Mouse (Mus musculus) forebrain, embryonic 14.5 days (tissue): ENCODE results near the gene Dnm3. TPM values are rescaled to one million over a fixed set of nuclear protein-coding genes. Genes with fewer than 3 reads are reported as not detected.
"Not testable (repeated sequence)": the region's sequence is repeated elsewhere in the genome, so short reads cannot be mapped to it uniquely, and the experiment has no call there.

ENCODE experiments used
- ATAC-seq: fragments of 200-750 bp; cut with Nextera tagmentation; 2 replicates; pipeline ENCODE4 v1.8.0; 2017; ENCODE audit warnings: mild to moderate bottlenecking, moderate library complexity
- DNase-seq: peaks from one replicate; pipeline ENCODE4 v3.0.0-alpha.2; 2015; ENCODE audit warnings: low spot score
- H3K27ac ChIP-seq: fragments of 300-500 bp; sonication (generic); 2 replicates; pipeline ENCODE4 v1.5.1; 2014; ENCODE audit warnings: low read depth, mild to moderate bottlenecking, control low read depth, low read length, moderate library complexity
- H3K27me3 ChIP-seq: fragments of 300-500 bp; sonication (generic); replicated peaks from 2 replicates; pipeline ENCODE4 v1.6.1; 2014; ENCODE audit warnings: low read length, control low read depth, mixed read lengths; ENCODE audit not compliant: control insufficient read depth, insufficient read depth
- H3K36me3 ChIP-seq: fragments of 300-500 bp; sonication (generic); 2 replicates; pipeline ENCODE4 v1.6.1; 2014; ENCODE audit warnings: low read length, control low read depth; ENCODE audit not compliant: control insufficient read depth, insufficient read depth
- H3K4me1 ChIP-seq: fragments of 300-500 bp; sonication (generic); 2 replicates; pipeline ENCODE4 v1.6.1; 2014; ENCODE audit warnings: antibody characterized with exemption, low read length, control low read depth; ENCODE audit not compliant: control insufficient read depth, insufficient read depth
- H3K4me2 ChIP-seq: fragments of 300-500 bp; sonication (generic); 2 replicates; pipeline ENCODE4 v1.6.1; 2014; ENCODE audit warnings: mild to moderate bottlenecking, control low read depth, low read length
- H3K4me3 ChIP-seq: fragments of 300-500 bp; sonication (generic); 2 replicates; pipeline ENCODE4 v1.5.1; 2014; ENCODE audit warnings: low read depth, low read length, control low read depth
- H3K9ac ChIP-seq: fragments of 300-500 bp; sonication (generic); 2 replicates; pipeline ENCODE4 v1.6.1; 2014; ENCODE audit warnings: mild to moderate bottlenecking, low read length, control low read depth, moderate library complexity
- H3K9me3 ChIP-seq: fragments of 300-500 bp; sonication (generic); replicated peaks from 2 replicates; pipeline ENCODE4 v1.6.1; 2016; ENCODE audit warnings: low read length, control low read depth, mixed read lengths; ENCODE audit not compliant: control insufficient read depth
- WGBS: fragments of 180-500 bp; shearing (Covaris S2); extraction: QIAGEN DNeasy Blood & Tissue Kit; methylation state at CpG from one replicate; pipeline ENCODE4 v1.1.7; 2014; 5-methylcytosine and 5-hydroxymethylcytosine counted together
- polyA plus RNA-seq: library from polyadenylated mRNA; unstranded; fragments of >200 nt; fragmentation: Nextera tagmentation; extraction: Ambion mirVana; gene quantifications from 2 replicates; pipeline ENCODE4 v1.2.1, GENCODE M21; 2014

Gene Dnm3
- polyA plus RNA-seq, 1 experiment from 2014 or later = 20.6 TPM

- H3K36me3 ChIP-seq = no peaks in the 10 kb centered on the region
- no peaks in the 10 kb centered on the region for H3K27me3 ChIP-seq
- H3K4me3 ChIP-seq = no peak overlapping the region
- peak overlapping the region; percentile 21; the same call in 1 of the 2 replicates for H3K4me2 ChIP-seq
- DNase-seq = peak; percentile 51
- WGBS = 40% methylated on average over 14 of the region's 14 CpGs
- peak overlapping the region; percentile 41; the same call in 1 of the 2 replicates for H3K27ac ChIP-seq
- no peak overlapping the region for H3K9ac ChIP-seq
- ATAC-seq = peak; percentile 85
- no peaks in the 10 kb centered on the region for H3K9me3 ChIP-seq
- 0 out of 2 replicates have a peak, but pooled peaks cover 2% of the 10 kb centered on the region for H3K4me1 ChIP-seq
Measured at GRCm38 (mm10) chr1:162410207-162410965, 67.4 kb downstream of the Dnm3 start.

GRCm38 (mm10) chr1:162394549-162394948, 83.3 kb downstream of the Dnm3 start:
- no peak overlapping the region for H3K9ac ChIP-seq
- no peaks in the 10 kb centered on the region for H3K36me3 ChIP-seq
- ATAC-seq (peak; percentile 62), DNase-seq (peak; percentile 47)
- no peak overlapping the region for H3K4me2 ChIP-seq
- no peak overlapping the region for H3K27ac ChIP-seq
- no peaks in the 10 kb centered on the region for H3K4me1 ChIP-seq
- no peaks in the 10 kb centered on the region for H3K27me3 ChIP-seq
- H3K9me3 ChIP-seq = no peaks in the 10 kb centered on the region
- H3K4me3 ChIP-seq = no peak overlapping the region
- 15% methylated on average over 4 of the region's 4 CpGs for WGBS

GRCm38 (mm10) chr1:162388442-162389165, 89.2 kb downstream of the Dnm3 start:
- no peak overlapping the region for H3K27ac ChIP-seq
- H3K4me1 ChIP-seq = no peaks in the 10 kb centered on the region
- WGBS = 85% methylated on average over 5 of the region's 5 CpGs
- H3K9ac ChIP-seq = no peak overlapping the region
- no peaks in the 10 kb centered on the region for H3K27me3 ChIP-seq
- no peaks in the 10 kb centered on the region for H3K36me3 ChIP-seq
- DNase-seq (no peak), ATAC-seq (no peak)
- no peak overlapping the region for H3K4me2 ChIP-seq
- no peaks in the 10 kb centered on the region for H3K9me3 ChIP-seq
- H3K4me3 ChIP-seq = no peak overlapping the region

- not testable (repeated sequence) for H3K4me1 ChIP-seq, H3K9ac ChIP-seq, DNase-seq, H3K27ac ChIP-seq, H3K4me2 ChIP-seq, H3K36me3 ChIP-seq, ATAC-seq, H3K27me3 ChIP-seq, H3K9me3 ChIP-seq, H3K4me3 ChIP-seq
- WGBS = 100% methylated on average over 1 of the region's 1 CpGs
Measured at GRCm38 (mm10) chr1:162373068-162373467, 104.8 kb downstream of the Dnm3 start.

GRCm38 (mm10) chr1:162369726-162370125, 108.1 kb downstream of the Dnm3 start:
- Histone ChIP-seq H3K9me3 (no peaks in the 10 kb centered on the region), H3K36me3 (no peaks in the 10 kb centered on the region), H3K4me3 (no peak overlapping the region), H3K27ac (no peak overlapping the region), H3K9ac (no peak overlapping the region), H3K4me2 (no peak overlapping the region), H3K27me3 (no peaks in the 10 kb centered on the region), H3K4me1 (no peaks in the 10 kb centered on the region)
- WGBS = 78% methylated on average over 4 of the region's 4 CpGs
- no peak for ATAC-seq
- no peak for DNase-seq

- Histone ChIP-seq H3K36me3 (no peaks in the 10 kb centered on the region), H3K9me3 (no peaks in the 10 kb centered on the region), H3K4me2 (no peak overlapping the region), H3K27me3 (no peaks in the 10 kb centered on the region), H3K4me1 (peaks cover 16% of the 10 kb centered on the region), H3K27ac (no peak overlapping the region), H3K9ac (no peak overlapping the region), H3K4me3 (no peak overlapping the region)
- 30% methylated on average over 5 of the region's 5 CpGs for WGBS
- ATAC-seq = peak; percentile 61
- DNase-seq = peak; percentile 73
Measured at GRCm38 (mm10) chr1:162361978-162362377, 115.9 kb downstream of the Dnm3 start.

- Histone ChIP-seq H3K9ac (no peak overlapping the region), H3K4me2 (no peak overlapping the region), H3K36me3 (no peaks in the 10 kb centered on the region), H3K4me3 (no peak overlapping the region), H3K4me1 (peaks cover 16% of the 10 kb centered on the region), H3K27me3 (no peaks in the 10 kb centered on the region), H3K27ac (no peak overlapping the region), H3K9me3 (no peaks in the 10 kb centered on the region)
- DNase-seq = peak; percentile 82
- peak; percentile 54 for ATAC-seq
- 53% methylated on average over 8 of the region's 8 CpGs for WGBS
Measured at GRCm38 (mm10) chr1:162359270-162359669, 118.6 kb downstream of the Dnm3 start.

- no peaks in the 10 kb centered on the region for H3K27me3 ChIP-seq
- no peak overlapping the region for H3K4me2 ChIP-seq
- no peak overlapping the region for H3K9ac ChIP-seq
- peaks cover 16% of the 10 kb centered on the region for H3K4me1 ChIP-seq
- no peak overlapping the region for H3K4me3 ChIP-seq
- H3K9me3 ChIP-seq = no peaks in the 10 kb centered on the region
- DNase-seq = peak; percentile 82
- no peak for ATAC-seq
- no peak overlapping the region for H3K27ac ChIP-seq
- H3K36me3 ChIP-seq = no peaks in the 10 kb centered on the region
- WGBS = 34% methylated on average over 8 of the region's 8 CpGs
Measured at GRCm38 (mm10) chr1:162358036-162358435, 119.8 kb downstream of the Dnm3 start.

- no peaks in the 10 kb centered on the region for H3K27me3 ChIP-seq
- H3K9me3 ChIP-seq = no peaks in the 10 kb centered on the region
- DNase-seq (no peak), ATAC-seq (no peak)
- H3K9ac ChIP-seq = no peak overlapping the region
- H3K4me2 ChIP-seq = no peak overlapping the region
- H3K36me3 ChIP-seq = no peaks in the 10 kb centered on the region
- H3K27ac ChIP-seq = no peak overlapping the region
- no peak overlapping the region for H3K4me3 ChIP-seq
- peaks cover 3% of the 10 kb centered on the region; the same call in 1 of the 2 replicates for H3K4me1 ChIP-seq
- 72% methylated on average over 5 of the region's 5 CpGs for WGBS
Measured at GRCm38 (mm10) chr1:162356481-162356880, 121.4 kb downstream of the Dnm3 start.
